Mouse (Mus musculus) midbrain, embryonic 14.5 days (tissue): ENCODE data around the gene Kmt2c. TPM values are rescaled to one million over a fixed set of nuclear protein-coding genes. Genes with fewer than 3 reads are reported as not detected.
"Not testable (repeated sequence)": the region's sequence is repeated elsewhere in the genome, so short reads cannot be mapped to it uniquely, and the experiment has no call there.

Experiments used
- ATAC-seq: fragments of 200-750 bp; cut with Nextera tagmentation; 2 replicates; pipeline ENCODE4 v1.8.0; 2017; ENCODE audit warnings: moderate number of reproducible peaks, moderate library complexity; ENCODE audit not compliant: low FRiP score, low TSS enrichment
- DNase-seq: peaks from one replicate; pipeline ENCODE4 v3.0.0-alpha.2; 2015
- H3K27ac ChIP-seq: fragments of 300-500 bp; sonication (generic); replicated peaks from 2 replicates; pipeline ENCODE4 v1.5.1; 2014; ENCODE audit warnings: mild to moderate bottlenecking, low read depth, low read length, moderate library complexity
- H3K27me3 ChIP-seq: fragments of 300-500 bp; sonication (generic); 2 replicates; pipeline ENCODE4 v1.6.1; 2014; ENCODE audit warnings: low read length, control low read depth, mixed read lengths; ENCODE audit not compliant: control insufficient read depth, insufficient read depth
- H3K36me3 ChIP-seq: fragments of 300-500 bp; sonication (generic); 2 replicates; pipeline ENCODE4 v1.6.1; 2014; ENCODE audit warnings: low read length, control low read depth; ENCODE audit not compliant: control insufficient read depth, insufficient read depth
- H3K4me1 ChIP-seq: fragments of 300-500 bp; sonication (generic); 2 replicates; pipeline ENCODE4 v1.6.1; 2014; ENCODE audit warnings: mild to moderate bottlenecking, antibody characterized with exemption, low read length, control low read depth; ENCODE audit not compliant: control insufficient read depth, insufficient read depth
- H3K4me2 ChIP-seq: fragments of 300-500 bp; sonication (generic); 2 replicates; pipeline ENCODE4 v1.6.1; 2014; ENCODE audit warnings: mild to moderate bottlenecking, low read length, moderate library complexity
- H3K4me3 ChIP-seq: fragments of 300-500 bp; sonication (generic); replicated peaks from 2 replicates; pipeline ENCODE4 v1.5.1; 2014; ENCODE audit warnings: low read depth, low read length
- H3K9ac ChIP-seq: fragments of 300-500 bp; sonication (generic); replicated peaks from 2 replicates; pipeline ENCODE4 v1.6.1; 2014; ENCODE audit warnings: mild to moderate bottlenecking, low read length, moderate library complexity
- H3K9me3 ChIP-seq: fragments of 300-500 bp; sonication (generic); 2 replicates; pipeline ENCODE4 v1.6.1; 2016; ENCODE audit warnings: low read length, control low read depth, mixed read lengths; ENCODE audit not compliant: control insufficient read depth
- WGBS: fragments of 180-500 bp; shearing (Covaris S2); extraction: QIAGEN DNeasy Blood & Tissue Kit; methylation state at CpG from one replicate; pipeline ENCODE4 v1.1.7; 2014; 5-methylcytosine and 5-hydroxymethylcytosine counted together
- polyA plus RNA-seq: library from polyadenylated mRNA; unstranded; fragments of >200 nt; fragmentation: Nextera tagmentation; extraction: Ambion mirVana; gene quantifications from 2 replicates; pipeline ENCODE4 v1.2.1, GENCODE M21; 2014

Kmt2c gene
- polyA plus RNA-seq, 1 experiment from 2014 or later = 32.8 TPM

GRCm38 (mm10) chr5:25461956-25462355 lies 36.6 kb downstream of the Kmt2c start:
- Histone ChIP-seq H3K27ac (no peak overlapping the region), H3K4me1 (no peaks in the 10 kb centered on the region), H3K4me2 (no peak overlapping the region), H3K27me3 (no peaks in the 10 kb centered on the region), H3K9ac (no peak overlapping the region), H3K4me3 (no peak overlapping the region), H3K9me3 (no peaks in the 10 kb centered on the region), H3K36me3 (no peaks in the 10 kb centered on the region)
- 93% methylated on average over 1 of the region's 1 CpGs for WGBS
- ATAC-seq = no peak
- no peak for DNase-seq

- not testable (repeated sequence) for H3K27me3 ChIP-seq, DNase-seq, H3K9me3 ChIP-seq, H3K9ac ChIP-seq, H3K4me3 ChIP-seq, H3K4me1 ChIP-seq, H3K27ac ChIP-seq, H3K4me2 ChIP-seq, ATAC-seq, H3K36me3 ChIP-seq
These were observed 43.2 kb downstream of the Kmt2c start for GRCm38 (mm10) chr5:25455432-25455831.

DNA sequence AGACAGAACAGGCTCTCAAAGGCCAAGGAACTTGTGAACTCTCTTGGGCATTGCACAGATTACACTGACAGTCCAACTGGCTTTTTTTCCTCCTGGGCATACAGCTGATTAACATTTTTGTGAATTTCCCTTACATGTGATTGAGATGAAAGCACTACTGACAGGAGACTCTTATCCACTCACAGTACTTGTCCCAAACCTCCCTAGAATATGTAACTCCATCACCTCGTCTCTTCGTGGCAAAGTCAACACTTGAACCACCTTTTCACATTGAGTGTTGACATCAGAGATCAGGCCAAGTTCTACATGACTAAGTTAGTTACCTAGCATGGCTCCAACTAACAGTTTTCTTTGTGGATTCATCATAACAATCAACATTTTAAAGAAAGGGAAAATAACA lies 45.9 kb downstream of the Kmt2c start:
- Histone ChIP-seq H3K4me3 (no peak overlapping the region), H3K36me3 (no peaks in the 10 kb centered on the region), H3K27ac (no peak overlapping the region), H3K9ac (no peak overlapping the region), H3K27me3 (no peaks in the 10 kb centered on the region), H3K9me3 (no peaks in the 10 kb centered on the region), H3K4me2 (no peak overlapping the region), H3K4me1 (no peaks in the 10 kb centered on the region)
- DNase-seq (no peak), ATAC-seq (no peak)
- WGBS = 70% methylated on average over 2 of the region's 2 CpGs

DNA sequence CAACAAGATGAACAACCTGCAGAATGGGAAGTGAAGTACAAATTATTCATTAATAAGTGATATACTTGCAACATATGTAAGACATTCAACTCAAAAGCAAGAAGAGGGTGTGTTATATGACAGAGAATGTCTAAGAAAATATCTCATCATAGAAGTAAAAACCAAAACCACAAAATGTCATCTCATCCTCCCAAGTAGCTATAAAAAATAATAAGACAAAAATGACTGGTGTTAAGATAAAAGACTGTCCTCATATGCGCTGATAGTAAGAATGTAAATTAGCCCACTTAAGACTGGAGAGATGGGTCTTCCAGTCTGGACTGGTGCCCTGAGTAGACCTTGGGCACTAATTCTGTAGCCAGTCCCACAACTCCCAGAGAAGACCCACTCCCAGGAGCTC lies 61.1 kb downstream of the Kmt2c start:
- no peak overlapping the region for H3K27ac ChIP-seq
- ATAC-seq (no peak), DNase-seq (no peak)
- no peak overlapping the region for H3K4me3 ChIP-seq
- H3K9me3 ChIP-seq = no peaks in the 10 kb centered on the region
- H3K9ac ChIP-seq = no peak overlapping the region
- no peaks in the 10 kb centered on the region for H3K4me1 ChIP-seq
- WGBS = 96% methylated on average over 1 of the region's 1 CpGs
- H3K36me3 ChIP-seq = no peaks in the 10 kb centered on the region
- no peak overlapping the region for H3K4me2 ChIP-seq
- no peaks in the 10 kb centered on the region for H3K27me3 ChIP-seq

GRCm38 (mm10) chr5:25436081-25436480 lies 62.5 kb downstream of the Kmt2c start:
- ATAC-seq (no peak), DNase-seq (peak; percentile 84)
- Histone ChIP-seq H3K36me3 (no peaks in the 10 kb centered on the region), H3K4me2 (no peak overlapping the region), H3K4me3 (no peak overlapping the region), H3K27ac (no peak overlapping the region), H3K27me3 (no peaks in the 10 kb centered on the region), H3K9ac (no peak overlapping the region), H3K4me1 (no peaks in the 10 kb centered on the region), H3K9me3 (no peaks in the 10 kb centered on the region)
- 26% methylated on average over 3 of the region's 3 CpGs for WGBS

- Histone ChIP-seq H3K4me2 (no peak overlapping the region), H3K27me3 (no peaks in the 10 kb centered on the region), H3K4me3 (no peak overlapping the region), H3K36me3 (no peaks in the 10 kb centered on the region), H3K27ac (no peak overlapping the region), H3K9me3 (no peaks in the 10 kb centered on the region), H3K4me1 (no peaks in the 10 kb centered on the region), H3K9ac (no peak overlapping the region)
- ATAC-seq (no peak), DNase-seq (no peak)
- 83% methylated on average over 1 of the region's 1 CpGs for WGBS
These were observed 76.0 kb downstream of the Kmt2c start for GRCm38 (mm10) chr5:25422576-25422975.

- Histone ChIP-seq H3K27me3 (no peaks in the 10 kb centered on the region), H3K9me3 (no peaks in the 10 kb centered on the region), H3K36me3 (no peaks in the 10 kb centered on the region), H3K27ac (no peak overlapping the region), H3K4me3 (no peak overlapping the region), H3K4me1 (no peaks in the 10 kb centered on the region), H3K4me2 (no peak overlapping the region), H3K9ac (no peak overlapping the region)
- ATAC-seq (no peak), DNase-seq (peak; percentile 80)
- WGBS = 41% methylated on average over 3 of the region's 3 CpGs
These were observed 78.0 kb downstream of the Kmt2c start for GRCm38 (mm10) chr5:25420601-25421000.

DNA sequence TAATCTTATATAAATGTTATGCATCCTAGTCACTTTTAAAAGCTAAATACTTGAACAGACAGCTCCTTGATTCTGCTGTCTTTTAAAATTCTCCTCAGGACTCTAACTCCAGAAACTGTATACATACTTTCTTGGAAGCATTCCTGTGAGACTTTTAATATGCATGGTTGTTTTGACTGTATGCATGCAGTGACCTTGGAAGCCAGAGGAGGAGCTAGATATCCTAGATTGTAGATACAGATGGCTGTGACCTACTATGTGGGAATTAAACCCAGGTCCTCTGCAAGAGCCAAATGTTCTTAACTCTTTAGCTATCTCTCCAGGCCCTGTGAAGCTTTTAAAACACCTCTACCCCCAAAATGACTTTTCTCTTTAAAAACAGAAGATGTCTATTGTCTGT lies 83.2 kb downstream of the Kmt2c start:
- Histone ChIP-seq H3K36me3 (no peaks in the 10 kb centered on the region), H3K4me1 (no peaks in the 10 kb centered on the region), H3K9me3 (no peaks in the 10 kb centered on the region), H3K4me2 (no peak overlapping the region), H3K4me3 (no peak overlapping the region), H3K27ac (no peak overlapping the region), H3K27me3 (no peaks in the 10 kb centered on the region), H3K9ac (no peak overlapping the region)
- ATAC-seq (no peak), DNase-seq (no peak)

GRCm38 (mm10) chr5:25396727-25397126 lies 101.9 kb downstream of the Kmt2c start:
- WGBS = 94% methylated on average over 2 of the region's 2 CpGs

More at GRCm38 (mm10) chr5:25396727-25397126, 101.9 kb downstream of the Kmt2c start:
- H3K4me1 ChIP-seq = no peaks in the 10 kb centered on the region
- H3K4me3 ChIP-seq = no peak overlapping the region
- DNase-seq (no peak), ATAC-seq (no peak)
- H3K9ac ChIP-seq = no peak overlapping the region
- H3K4me2 ChIP-seq = no peak overlapping the region
- H3K36me3 ChIP-seq = peaks cover 7% of the 10 kb centered on the region; the same call in 1 of the 2 replicates
- H3K27ac ChIP-seq = no peak overlapping the region
- H3K27me3 ChIP-seq = no peaks in the 10 kb centered on the region
- no peaks in the 10 kb centered on the region for H3K9me3 ChIP-seq
